Mouse (Mus musculus) gastrocnemius, postnatal 4 days (tissue): Measurements from ENCODE around the gene Foxn3. TPM values are rescaled to one million over a fixed set of nuclear protein-coding genes. Genes with fewer than 3 reads are reported as not detected.

Source experiments
- DNase-seq, 2 experiments: peaks; one replicate each; pipeline ENCODE4 v3.0.0; 2021 to 2022; ENCODE audit warnings: low spot score in 2 of 2, mixed read lengths in 2 of 2
- total RNA-seq, 2 experiments: library from RNA; stranded (reverse); gene quantifications; 2 replicates each; pipeline ENCODE4 v1.2.3; 2021

Foxn3 gene
- total RNA-seq, 2 experiments from 2014 or later, result 184 to 217 TPM

GRCm38 (mm10) chr12:99467884-99468311 is 95.5 kb downstream of the Foxn3 start:
- peak in 1 of 2 experiments; percentile 35 for DNase-seq

- no peak for DNase-seq
Observed at GRCm38 (mm10) chr12:99467256-99467883, 96.0 kb downstream of the Foxn3 start.

GRCm38 (mm10) chr12:99466426-99466825 is 97.0 kb downstream of the Foxn3 start:
- DNase-seq, result no peak

- no peak for DNase-seq
Observed at GRCm38 (mm10) chr12:99464291-99464690, 99.1 kb downstream of the Foxn3 start.

GRCm38 (mm10) chr12:99462846-99463245 is 100.5 kb downstream of the Foxn3 start:
- DNase-seq, result no peak

- no peak for DNase-seq
Observed at GRCm38 (mm10) chr12:99462302-99462701, 101.1 kb downstream of the Foxn3 start.

- no peak for DNase-seq
Observed at GRCm38 (mm10) chr12:99457521-99458205, 105.7 kb downstream of the Foxn3 start.

GRCm38 (mm10) chr12:99455580-99455979 is 107.8 kb downstream of the Foxn3 start:
- DNase-seq, result no peak

- peak in 1 of 2 experiments; percentile 57 for DNase-seq
Observed at GRCm38 (mm10) chr12:99454394-99454793, 109.0 kb downstream of the Foxn3 start.

GRCm38 (mm10) chr12:99453797-99454196 is 109.6 kb downstream of the Foxn3 start:
- DNase-seq, result no peak

GRCm38 (mm10) chr12:99450076-99450475 is 113.3 kb downstream of the Foxn3 start:
- DNase-seq, result no peak

- no peak for DNase-seq
Observed at GRCm38 (mm10) chr12:99447791-99448190, 115.6 kb downstream of the Foxn3 start.

- DNase-seq, result no peak
Observed at GRCm38 (mm10) chr12:99445018-99445674, 118.2 kb downstream of the Foxn3 start.

- no peak for DNase-seq
Observed at GRCm38 (mm10) chr12:99442819-99443218, 120.6 kb downstream of the Foxn3 start.

- no peak for DNase-seq
Observed at GRCm38 (mm10) chr12:99440953-99441352, 122.4 kb downstream of the Foxn3 start.

- DNase-seq, result no peak
Observed at GRCm38 (mm10) chr12:99440022-99440421, 123.4 kb downstream of the Foxn3 start.

GRCm38 (mm10) chr12:99435189-99435588 is 128.2 kb downstream of the Foxn3 start:
- DNase-seq, result no peak

GRCm38 (mm10) chr12:99433402-99433801 is 130.0 kb downstream of the Foxn3 start:
- no peak for DNase-seq

- no peak for DNase-seq
Observed at GRCm38 (mm10) chr12:99431541-99431940, 131.8 kb downstream of the Foxn3 start.

GRCm38 (mm10) chr12:99430992-99431391 is 132.4 kb downstream of the Foxn3 start:
- DNase-seq, result no peak

- DNase-seq, result no peak
Observed at GRCm38 (mm10) chr12:99429101-99429500, 134.3 kb downstream of the Foxn3 start.

- no peak for DNase-seq
Observed at GRCm38 (mm10) chr12:99426207-99426916, 137.0 kb downstream of the Foxn3 start.
